Mouse (Mus musculus) cerebellum, postnatal 25 days (tissue): ENCODE measurements at regions not wholly inside any gene's neighbourhood (a gene's known extent, or its start where the extent isn't known, plus 50 kb on each side); places are given as distances from the start of the nearest gene placed in this dataset.
A peak's percentile ranks its signal among the peaks of the same experiment; 100 is the strongest.

Experiments used
- DNase-seq, 2 experiments: peaks; one replicate each; pipeline ENCODE4 v3.0.0; 2021; ENCODE audit warnings: mixed read lengths in 2 of 2

DNA sequence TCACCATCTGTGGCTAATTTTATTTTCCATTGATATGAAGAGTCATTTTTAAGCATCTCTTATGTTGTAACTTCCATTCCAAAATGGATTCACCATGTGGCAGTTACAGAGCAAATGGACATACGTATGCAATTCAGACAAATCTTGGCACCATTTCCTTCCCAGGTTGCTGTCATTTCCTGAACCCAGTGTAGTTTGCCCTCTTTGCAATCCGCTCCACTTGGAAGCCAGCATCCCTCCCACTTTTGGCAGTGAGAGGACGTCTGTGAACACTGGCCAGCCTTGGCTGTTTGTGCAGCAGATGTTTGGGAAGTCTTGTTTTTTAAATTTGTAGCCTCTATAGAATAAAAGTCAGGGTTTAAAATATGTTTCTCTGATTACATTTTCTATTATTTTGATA lies 510.6 kb upstream of the Cdh7 start:
- DNase-seq: peak; percentile 76 to 84

DNA sequence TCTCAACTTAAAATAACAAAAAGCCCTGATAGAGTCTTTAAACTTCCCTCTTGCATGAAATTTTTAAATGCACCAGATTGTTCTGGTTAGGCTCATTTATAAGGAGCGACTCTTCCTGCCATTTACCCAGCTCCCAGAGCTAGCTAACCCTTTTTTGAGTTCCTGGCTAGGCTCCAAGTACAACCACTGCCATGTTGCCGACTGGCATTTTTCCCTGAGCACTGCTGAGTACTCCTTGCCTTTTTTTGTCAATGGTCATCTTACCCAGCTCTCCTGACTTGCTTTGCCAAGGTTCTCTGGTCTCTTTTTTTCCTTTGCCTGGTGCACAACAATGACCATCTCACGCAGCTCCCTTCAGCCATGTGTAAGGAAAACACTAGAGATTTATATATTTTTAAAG lies 500.8 kb upstream of the Cdh7 start:
- DNase-seq: peak; percentile 73 to 78

- peak in 1 of 2 experiments; percentile 57 for DNase-seq
Observed at GRCm38 (mm10) chr1:109495936-109496335, 486.3 kb upstream of the Cdh7 start.

GRCm38 (mm10) chr1:109512632-109513259 lies 469.5 kb upstream of the Cdh7 start:
- peak in 1 of 2 experiments; percentile 30 for DNase-seq

DNA sequence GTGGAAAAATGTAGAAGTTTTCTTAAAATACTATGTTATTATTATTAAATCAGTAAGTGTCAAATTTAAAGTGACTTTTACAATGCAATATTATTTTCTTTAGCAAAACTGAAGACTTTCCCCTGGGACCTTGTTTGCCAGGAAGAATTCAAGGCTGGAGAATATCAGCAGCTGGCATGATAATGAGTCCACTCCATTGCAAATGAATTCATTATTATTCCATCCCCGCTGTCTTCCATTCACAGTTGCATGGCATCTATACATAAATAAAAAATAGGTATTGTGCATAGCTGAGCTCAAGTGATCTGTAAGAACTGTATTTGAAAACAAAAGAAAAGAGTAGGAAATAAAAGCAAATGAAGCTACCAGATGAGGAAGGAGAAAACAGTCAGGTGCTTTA lies 467.9 kb upstream of the Cdh7 start:
- no peak for DNase-seq
